Mouse (Mus musculus): ENCODE measurements around the gene Mfsd4a.

DNA sequence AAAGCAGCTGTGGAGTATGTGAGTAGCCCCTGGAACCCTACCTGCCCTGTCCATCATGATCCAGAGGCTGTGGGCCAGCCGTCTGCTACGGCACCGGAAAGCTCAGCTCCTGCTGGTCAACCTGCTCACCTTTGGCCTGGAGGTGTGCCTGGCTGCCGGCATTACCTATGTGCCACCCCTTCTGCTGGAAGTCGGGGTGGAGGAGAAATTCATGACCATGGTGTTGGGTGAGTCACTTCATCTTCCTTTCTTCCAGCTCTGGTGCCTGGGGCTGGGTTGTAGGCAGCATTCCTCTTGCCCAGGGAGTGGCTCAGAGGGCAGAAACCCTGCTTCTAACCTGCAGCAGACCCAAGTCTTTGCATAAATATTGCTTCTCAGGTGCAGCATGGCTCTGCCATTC lies 91.0 kb downstream of the Mfsd4a start:
- TF ChIP-seq POLR2A (IDR thresholded peaks at IDR 0.05; ENCODE audit: extremely low read depth, insufficient read depth, low read length) (no peak), CTCF (IDR thresholded peaks at IDR 0.05; ENCODE audit: low read depth, low read length) (no peak)
